Mouse (Mus musculus): Measurements from ENCODE around the gene Apba3. TPM values are rescaled to one million over a fixed set of nuclear protein-coding genes. Genes with fewer than 3 reads are reported as not detected.
A peak's percentile ranks its signal among the peaks of the same experiment; 100 is the strongest.

The Apba3 gene
- polyA plus RNA-seq, 1 experiment from 2014 or later: 36.2 TPM

- Histone ChIP-seq H3K9ac (ENCODE audit: low read length) (no peak overlapping the region), H3K4me3 (ENCODE audit: low read depth, low read length) (no peak overlapping the region), H3K27me3 (ENCODE audit: control insufficient read depth, insufficient read depth, low read length) (no peaks in the 10 kb centered on the region), H3K36me3 (ENCODE audit: control insufficient read depth, insufficient read depth, low read length) (peaks cover 13% of the 10 kb centered on the region), H3K9me3 (ENCODE audit: control insufficient read depth, low read length) (no peaks in the 10 kb centered on the region), H3K27ac (ENCODE audit: low read depth, low read length) (no peak overlapping the region), H3K4me1 (replicated peaks; ENCODE audit: control insufficient read depth, insufficient read depth, low read length) (no peaks in the 10 kb centered on the region; the same call in 1 of the 2 replicates), H3K4me2 (ENCODE audit: low read depth, low read length, severe bottlenecking) (no peak overlapping the region)
- WGBS: 78% methylated on average over 10 of the region's 10 CpGs
- DNase-seq (ENCODE audit: low spot score) (no peak), ATAC-seq (replicated peaks; ENCODE audit: low FRiP score) (no peak)
These were observed 36.5 kb downstream of the Apba3 start for GRCm38 (mm10) chr10:81303258-81303657.

GRCm38 (mm10) chr10:81303761-81304160 lies 37.0 kb downstream of the Apba3 start:
- Histone ChIP-seq H3K4me1 (replicated peaks; ENCODE audit: control insufficient read depth, insufficient read depth, low read length) (no peaks in the 10 kb centered on the region; the same call in 1 of the 2 replicates), H3K27ac (ENCODE audit: low read depth, low read length) (no peak overlapping the region)

GRCm38 (mm10) chr10:81304597-81305238 lies 38.0 kb downstream of the Apba3 start:
- DNase-seq (ENCODE audit: low spot score): peak; percentile 77
- H3K27me3 ChIP-seq (ENCODE audit: control insufficient read depth, insufficient read depth, low read length): no peaks in the 10 kb centered on the region
- ATAC-seq (replicated peaks; ENCODE audit: low FRiP score): peak; percentile 61; the same call in 1 of the 2 replicates
- peaks cover 17% of the 10 kb centered on the region for H3K36me3 ChIP-seq (ENCODE audit: control insufficient read depth, insufficient read depth, low read length)
- 31% methylated on average over 6 of the region's 9 CpGs for WGBS
- no peaks in the 10 kb centered on the region for H3K9me3 ChIP-seq (ENCODE audit: control insufficient read depth, low read length)
- H3K27ac ChIP-seq (ENCODE audit: low read depth, low read length): no peak overlapping the region
- no peak overlapping the region for H3K4me3 ChIP-seq (ENCODE audit: low read depth, low read length)
- H3K4me2 ChIP-seq (ENCODE audit: low read depth, low read length, severe bottlenecking): no peak overlapping the region
- H3K9ac ChIP-seq (ENCODE audit: low read length): no peak overlapping the region; the same call in 1 of the 2 replicates
- no peaks in the 10 kb centered on the region; the same call in 1 of the 2 replicates for H3K4me1 ChIP-seq (replicated peaks; ENCODE audit: control insufficient read depth, insufficient read depth, low read length)

More at GRCm38 (mm10) chr10:81303761-81304160, 37.0 kb downstream of the Apba3 start:
- no peak for DNase-seq (ENCODE audit: low spot score)
- ATAC-seq (replicated peaks; ENCODE audit: low FRiP score): no peak
- H3K27me3 ChIP-seq (ENCODE audit: control insufficient read depth, insufficient read depth, low read length): no peaks in the 10 kb centered on the region
- WGBS: 83% methylated on average over 7 of the region's 7 CpGs
- no peak overlapping the region for H3K9ac ChIP-seq (ENCODE audit: low read length)
- H3K36me3 ChIP-seq (ENCODE audit: control insufficient read depth, insufficient read depth, low read length): peaks cover 13% of the 10 kb centered on the region
- H3K4me2 ChIP-seq (ENCODE audit: low read depth, low read length, severe bottlenecking): no peak overlapping the region
- no peak overlapping the region for H3K4me3 ChIP-seq (ENCODE audit: low read depth, low read length)
- no peaks in the 10 kb centered on the region for H3K9me3 ChIP-seq (ENCODE audit: control insufficient read depth, low read length)

- H3K9me3 ChIP-seq (ENCODE audit: control insufficient read depth, low read length): no peaks in the 10 kb centered on the region
- no peak overlapping the region for H3K4me3 ChIP-seq (ENCODE audit: low read depth, low read length)
- 96% methylated on average over 14 of the region's 14 CpGs for WGBS
- H3K36me3 ChIP-seq (ENCODE audit: control insufficient read depth, insufficient read depth, low read length): peaks cover 17% of the 10 kb centered on the region
- no peak overlapping the region for H3K27ac ChIP-seq (ENCODE audit: low read depth, low read length)
- DNase-seq (ENCODE audit: low spot score): no peak
- H3K4me1 ChIP-seq (replicated peaks; ENCODE audit: control insufficient read depth, insufficient read depth, low read length): no peaks in the 10 kb centered on the region; the same call in 1 of the 2 replicates
- H3K4me2 ChIP-seq (ENCODE audit: low read depth, low read length, severe bottlenecking): no peak overlapping the region
- H3K9ac ChIP-seq (ENCODE audit: low read length): no peak overlapping the region
- ATAC-seq (replicated peaks; ENCODE audit: low FRiP score): no peak
- H3K27me3 ChIP-seq (ENCODE audit: control insufficient read depth, insufficient read depth, low read length): no peaks in the 10 kb centered on the region
These were observed 38.9 kb downstream of the Apba3 start for GRCm38 (mm10) chr10:81305663-81306062.

- Histone ChIP-seq H3K4me2 (ENCODE audit: low read depth, low read length, severe bottlenecking) (no peak overlapping the region), H3K4me3 (ENCODE audit: low read depth, low read length) (no peak overlapping the region), H3K36me3 (ENCODE audit: control insufficient read depth, insufficient read depth, low read length) (peaks cover 17% of the 10 kb centered on the region), H3K9ac (ENCODE audit: low read length) (no peak overlapping the region), H3K4me1 (replicated peaks; ENCODE audit: control insufficient read depth, insufficient read depth, low read length) (no peaks in the 10 kb centered on the region; the same call in 1 of the 2 replicates), H3K27ac (ENCODE audit: low read depth, low read length) (no peak overlapping the region), H3K27me3 (ENCODE audit: control insufficient read depth, insufficient read depth, low read length) (no peaks in the 10 kb centered on the region), H3K9me3 (ENCODE audit: control insufficient read depth, low read length) (no peaks in the 10 kb centered on the region)
- 96% methylated on average over 12 of the region's 12 CpGs for WGBS
- no peak for ATAC-seq (replicated peaks; ENCODE audit: low FRiP score)
- DNase-seq (ENCODE audit: low spot score): no peak
These were observed 39.5 kb downstream of the Apba3 start for GRCm38 (mm10) chr10:81306173-81306668.

GRCm38 (mm10) chr10:81306837-81307682 lies 40.3 kb downstream of the Apba3 start:
- Histone ChIP-seq H3K27me3 (ENCODE audit: control insufficient read depth, insufficient read depth, low read length) (no peaks in the 10 kb centered on the region), H3K27ac (ENCODE audit: low read depth, low read length) (no peak overlapping the region), H3K4me3 (ENCODE audit: low read depth, low read length) (no peak overlapping the region), H3K4me1 (replicated peaks; ENCODE audit: control insufficient read depth, insufficient read depth, low read length) (no peaks in the 10 kb centered on the region; the same call in 1 of the 2 replicates), H3K36me3 (ENCODE audit: control insufficient read depth, insufficient read depth, low read length) (peaks cover 17% of the 10 kb centered on the region), H3K9me3 (ENCODE audit: control insufficient read depth, low read length) (no peaks in the 10 kb centered on the region), H3K9ac (ENCODE audit: low read length) (no peak overlapping the region), H3K4me2 (ENCODE audit: low read depth, low read length, severe bottlenecking) (no peak overlapping the region)
- ATAC-seq (replicated peaks; ENCODE audit: low FRiP score) (no peak), DNase-seq (ENCODE audit: low spot score) (no peak)
- WGBS: 94% methylated on average over 21 of the region's 21 CpGs

GRCm38 (mm10) chr10:81309571-81309970 lies 42.8 kb downstream of the Apba3 start:
- Histone ChIP-seq H3K4me2 (ENCODE audit: low read depth, low read length, severe bottlenecking) (no peak overlapping the region), H3K4me1 (replicated peaks; ENCODE audit: control insufficient read depth, insufficient read depth, low read length) (no peaks in the 10 kb centered on the region; the same call in 1 of the 2 replicates), H3K9ac (ENCODE audit: low read length) (no peak overlapping the region), H3K27me3 (ENCODE audit: control insufficient read depth, insufficient read depth, low read length) (no peaks in the 10 kb centered on the region), H3K36me3 (ENCODE audit: control insufficient read depth, insufficient read depth, low read length) (peaks cover 23% of the 10 kb centered on the region), H3K4me3 (ENCODE audit: low read depth, low read length) (no peak overlapping the region), H3K27ac (ENCODE audit: low read depth, low read length) (no peak overlapping the region), H3K9me3 (ENCODE audit: control insufficient read depth, low read length) (no peaks in the 10 kb centered on the region)
- DNase-seq (ENCODE audit: low spot score) (no peak), ATAC-seq (replicated peaks; ENCODE audit: low FRiP score) (no peak)
- 94% methylated on average over 5 of the region's 5 CpGs for WGBS

GRCm38 (mm10) chr10:81313581-81313980 lies 46.8 kb downstream of the Apba3 start:
- Histone ChIP-seq H3K36me3 (ENCODE audit: control insufficient read depth, insufficient read depth, low read length) (peaks cover 12% of the 10 kb centered on the region; the same call in 1 of the 2 replicates), H3K4me1 (replicated peaks; ENCODE audit: control insufficient read depth, insufficient read depth, low read length) (peaks cover 5% of the 10 kb centered on the region; the same call in 1 of the 2 replicates), H3K4me2 (ENCODE audit: low read depth, low read length, severe bottlenecking) (no peak overlapping the region), H3K9ac (ENCODE audit: low read length) (no peak overlapping the region), H3K27ac (ENCODE audit: low read depth, low read length) (no peak overlapping the region), H3K4me3 (ENCODE audit: low read depth, low read length) (no peak overlapping the region), H3K9me3 (ENCODE audit: control insufficient read depth, low read length) (no peaks in the 10 kb centered on the region), H3K27me3 (ENCODE audit: control insufficient read depth, insufficient read depth, low read length) (no peaks in the 10 kb centered on the region)
- 95% methylated on average over 13 of the region's 13 CpGs for WGBS
- DNase-seq (ENCODE audit: low spot score) (no peak), ATAC-seq (replicated peaks; ENCODE audit: low FRiP score) (no peak)

All from forebrain, embryonic 11.5 days (tissue).